Mouse (Mus musculus) midbrain, embryonic 13.5 days (tissue): Measurements from ENCODE around the gene Ercc8. TPM values are rescaled to one million over a fixed set of nuclear protein-coding genes. Genes with fewer than 3 reads are reported as not detected.

Experiments used
- ATAC-seq: fragments of 200-750 bp; cut with Nextera tagmentation; 2 replicates; pipeline ENCODE4 v1.8.0; 2017; ENCODE audit warnings: mild to moderate bottlenecking, moderate TSS enrichment, moderate library complexity
- H3K27ac ChIP-seq: fragments of 300-500 bp; sonication (generic); 2 replicates; pipeline ENCODE4 v1.5.1; 2015; ENCODE audit warnings: inconsistent platforms, mild to moderate bottlenecking, moderate library complexity
- H3K27me3 ChIP-seq: fragments of 300-500 bp; sonication (generic); 2 replicates; pipeline ENCODE4 v1.6.1; 2015; ENCODE audit warnings: mild to moderate bottlenecking, inconsistent platforms
- H3K36me3 ChIP-seq: fragments of 300-500 bp; sonication (generic); 2 replicates; pipeline ENCODE4 v1.6.1; 2015; ENCODE audit warnings: mild to moderate bottlenecking, inconsistent platforms
- H3K4me1 ChIP-seq: fragments of 300-500 bp; sonication (generic); replicated peaks from 2 replicates; pipeline ENCODE4 v1.6.1; 2015; ENCODE audit warnings: inconsistent platforms
- H3K4me2 ChIP-seq: fragments of 300-500 bp; sonication (generic); replicated peaks from 2 replicates; pipeline ENCODE4 v1.6.1; 2015; ENCODE audit warnings: moderate library complexity, mild to moderate bottlenecking, inconsistent platforms
- H3K4me3 ChIP-seq: fragments of 300-500 bp; sonication (generic); replicated peaks from 2 replicates; pipeline ENCODE4 v1.5.1; 2015; ENCODE audit warnings: mild to moderate bottlenecking, inconsistent platforms
- H3K9ac ChIP-seq: fragments of 300-500 bp; sonication (generic); replicated peaks from 2 replicates; pipeline ENCODE4 v1.6.1; 2015; ENCODE audit warnings: mild to moderate bottlenecking, inconsistent platforms
- H3K9me3 ChIP-seq: fragments of 300-500 bp; sonication (generic); 2 replicates; pipeline ENCODE4 v1.6.1; 2016; ENCODE audit warnings: mild to moderate bottlenecking, inconsistent platforms
- WGBS: fragments of 180-500 bp; shearing (Covaris S2); methylation state at CpG from one replicate; pipeline ENCODE4 v1.1.7; 2015; 5-methylcytosine and 5-hydroxymethylcytosine counted together
- polyA plus RNA-seq: library from polyadenylated mRNA; unstranded; fragments of >200 nt; fragmentation: Nextera tagmentation; extraction: Ambion mirVana; gene quantifications from 2 replicates; pipeline ENCODE4 v1.2.1, GENCODE M21; 2015

The Ercc8 gene
- polyA plus RNA-seq, result 29.1 and 30.0 TPM in 2 replicates

DNA sequence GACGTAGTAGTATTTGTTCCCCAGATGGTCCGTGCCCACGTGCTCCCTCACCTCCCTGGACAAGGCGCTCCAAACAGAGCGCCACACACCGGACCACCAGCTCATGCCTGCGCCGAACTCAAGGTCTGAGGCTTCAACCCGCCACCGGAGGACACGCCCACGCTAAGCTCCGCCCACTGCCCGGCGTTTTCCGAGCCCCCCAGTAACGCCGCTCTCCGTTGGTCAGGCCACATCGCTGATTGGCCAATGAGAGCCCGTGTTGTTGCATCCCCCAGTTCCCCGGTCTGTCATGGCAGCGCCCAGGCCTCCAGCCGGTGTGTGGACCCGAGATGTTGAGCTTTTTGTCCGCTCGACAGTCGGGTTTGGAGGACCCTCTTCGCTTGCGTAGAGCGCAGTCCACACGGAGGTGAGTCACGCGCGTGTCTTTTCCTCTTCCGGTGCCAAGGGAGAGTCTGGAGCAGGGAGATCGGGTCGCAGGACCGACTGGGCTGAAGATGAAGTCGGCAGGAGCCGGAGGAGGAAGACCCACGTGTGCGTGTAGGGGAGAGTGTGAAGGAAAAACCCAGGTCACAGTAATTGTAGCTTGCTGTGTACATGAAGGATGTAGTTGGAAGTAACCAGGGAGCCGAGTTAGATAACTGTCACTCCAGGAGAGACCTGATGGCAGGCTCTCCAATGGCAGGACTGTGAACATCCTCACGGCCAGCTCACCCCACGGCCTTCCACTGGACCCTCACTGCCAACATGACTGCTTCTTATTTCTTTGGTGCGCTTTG, at the start of gene Ercc8, which contains the start of gene Ndufaf2:
Gene Ercc8, plus strand, starts transcription at position 267 of the 776 bp plus-strand sequence.
Gene Ndufaf2, minus strand, starts transcription at position 159 of the 776 bp plus-strand sequence.
- 1% methylated on average over 47 of the region's 47 CpGs for WGBS
- peaks cover 15% of the 10 kb centered on the region for H3K4me1 ChIP-seq
- H3K4me2 ChIP-seq, result peak within 1 kb of the TSS; percentile 84

DNA sequence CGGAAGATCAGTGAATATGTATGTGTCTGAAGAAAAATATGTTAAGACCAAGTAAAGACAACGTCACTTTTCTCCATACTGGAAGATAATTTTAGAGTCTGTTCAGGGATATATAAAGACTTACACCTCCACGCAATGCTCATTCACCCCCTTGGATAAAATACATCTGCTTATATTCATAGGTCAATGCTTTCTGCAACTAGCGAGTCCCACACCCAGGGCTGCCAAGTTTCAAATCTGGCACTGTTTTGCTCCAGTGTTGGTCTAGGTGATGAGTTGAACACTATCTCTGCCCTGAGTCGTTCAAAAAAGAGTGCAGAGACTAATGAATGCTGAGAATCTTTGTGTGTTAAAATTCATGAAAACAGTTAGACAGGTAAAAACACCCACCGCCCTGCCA, 47.6 kb upstream of the Ercc8 start:
- H3K9ac ChIP-seq, result no peak overlapping the region
- no peaks in the 10 kb centered on the region for H3K27me3 ChIP-seq
- 94% methylated on average over 6 of the region's 6 CpGs for WGBS
- no peak for ATAC-seq
- no peaks in the 10 kb centered on the region for H3K9me3 ChIP-seq
- H3K4me3 ChIP-seq, result no peak overlapping the region
- no peak overlapping the region for H3K27ac ChIP-seq
- H3K4me2 ChIP-seq, result no peak overlapping the region
- no peaks in the 10 kb centered on the region for H3K4me1 ChIP-seq
- H3K36me3 ChIP-seq, result no peaks in the 10 kb centered on the region

More for the DNA sequence above, at the start of gene Ercc8, which contains the start of gene Ndufaf2:
- Histone ChIP-seq H3K9me3 (no peaks in the 10 kb centered on the region), H3K27me3 (no peaks in the 10 kb centered on the region), H3K4me3 (peak within 1 kb of the TSS; percentile 91), H3K9ac (peak within 1 kb of the TSS; percentile 77), H3K27ac (peak within 1 kb of the TSS; percentile 51), H3K36me3 (peaks cover 13% of the 10 kb centered on the region; the same call in 1 of the 2 replicates)
- peak; percentile 98 for ATAC-seq

DNA sequence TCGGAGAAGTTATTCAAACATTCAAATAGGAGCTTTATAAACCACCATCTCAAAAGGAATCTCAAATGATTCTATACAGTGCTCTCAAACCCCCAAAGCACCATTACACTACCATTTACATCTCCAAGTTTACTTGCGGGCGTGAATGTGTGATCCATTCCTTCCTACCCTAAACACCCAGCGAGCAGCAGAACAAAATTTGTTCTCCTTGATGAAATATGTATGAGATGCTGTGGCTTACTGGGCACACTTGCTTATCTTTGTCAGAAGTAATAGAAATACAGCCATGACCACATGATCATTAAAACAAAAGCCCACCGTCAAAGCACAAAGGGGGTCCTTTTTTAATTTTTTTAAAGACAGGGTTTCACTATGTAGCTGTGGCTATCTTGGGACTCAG, 45.0 kb upstream of the Ercc8 start:
- H3K36me3 ChIP-seq, result no peaks in the 10 kb centered on the region
- no peak overlapping the region for H3K4me2 ChIP-seq
- no peaks in the 10 kb centered on the region for H3K4me1 ChIP-seq
- 78% methylated on average over 5 of the region's 5 CpGs for WGBS
- H3K4me3 ChIP-seq, result no peak overlapping the region
- H3K9ac ChIP-seq, result no peak overlapping the region
- no peaks in the 10 kb centered on the region for H3K27me3 ChIP-seq
- ATAC-seq, result no peak
- H3K9me3 ChIP-seq, result no peaks in the 10 kb centered on the region
- H3K27ac ChIP-seq, result no peak overlapping the region

DNA sequence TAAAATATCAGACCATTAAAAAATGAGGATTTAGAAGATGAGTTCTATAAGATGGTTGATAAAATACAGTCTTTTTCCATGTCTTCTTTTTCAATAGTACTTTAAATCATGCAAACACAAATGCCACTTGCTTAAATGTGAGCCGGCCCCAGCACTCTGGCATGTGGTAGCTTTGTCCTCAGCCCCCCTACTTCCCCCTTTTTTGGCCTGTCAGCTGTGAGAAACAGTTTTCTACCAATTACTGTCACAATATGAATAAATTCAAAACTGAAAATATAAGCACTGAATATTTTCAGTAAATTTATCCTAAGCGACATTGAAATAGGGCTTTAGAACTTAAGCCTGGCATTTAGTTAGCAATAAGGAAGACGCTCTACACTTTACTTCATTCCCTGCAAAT, 44.3 kb upstream of the Ercc8 start:
- H3K9me3 ChIP-seq, result no peaks in the 10 kb centered on the region
- H3K4me1 ChIP-seq, result no peaks in the 10 kb centered on the region
- no peaks in the 10 kb centered on the region for H3K27me3 ChIP-seq
- no peaks in the 10 kb centered on the region for H3K36me3 ChIP-seq
- no peak for ATAC-seq
- no peak overlapping the region for H3K4me3 ChIP-seq
- 77% methylated on average over 3 of the region's 3 CpGs for WGBS
- H3K27ac ChIP-seq, result no peak overlapping the region
- H3K9ac ChIP-seq, result no peak overlapping the region
- H3K4me2 ChIP-seq, result no peak overlapping the region

DNA sequence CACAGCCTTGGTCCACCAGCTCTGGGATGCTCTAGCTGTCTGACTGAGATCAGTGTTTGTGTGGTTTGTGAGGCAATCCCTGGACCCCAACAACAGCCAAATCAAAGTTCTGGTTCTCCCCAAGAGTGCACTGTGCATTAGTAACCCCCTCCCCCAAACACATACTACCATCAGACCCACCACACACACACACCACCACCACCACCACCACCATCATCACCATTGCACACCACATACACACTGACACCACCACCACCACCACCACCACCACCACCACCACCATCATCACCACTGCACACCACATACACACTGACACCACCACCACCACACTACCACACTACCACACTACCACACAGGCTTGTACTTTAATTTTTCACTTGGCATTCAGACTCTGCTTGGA, 40.9 kb upstream of the Ercc8 start:
- no peaks in the 10 kb centered on the region for H3K9me3 ChIP-seq
- H3K27me3 ChIP-seq, result no peaks in the 10 kb centered on the region
- no peak overlapping the region for H3K27ac ChIP-seq
- no peak overlapping the region for H3K9ac ChIP-seq
- H3K4me3 ChIP-seq, result no peak overlapping the region
- no peaks in the 10 kb centered on the region for H3K36me3 ChIP-seq
- H3K4me2 ChIP-seq, result no peak overlapping the region
- no peak for ATAC-seq
- H3K4me1 ChIP-seq, result peaks cover 13% of the 10 kb centered on the region

DNA sequence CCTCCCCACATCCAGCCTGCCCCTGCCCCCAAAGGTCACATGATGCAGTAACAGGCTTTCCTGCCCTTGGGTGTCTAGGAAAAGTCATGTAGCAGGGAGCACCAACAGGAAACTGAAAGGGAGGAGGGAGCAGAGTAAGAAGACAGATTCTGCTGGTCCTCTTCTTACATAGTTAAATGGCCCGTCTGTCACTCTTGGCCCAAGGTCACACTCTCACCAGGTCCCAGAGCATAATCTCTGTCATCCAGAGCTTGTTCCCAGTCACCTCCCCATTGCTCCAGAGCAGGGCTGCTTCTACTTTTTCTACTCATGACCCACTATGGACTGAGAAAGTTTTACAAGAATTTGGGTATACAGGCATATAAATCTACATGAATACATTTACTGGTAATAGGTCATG, 40.3 kb upstream of the Ercc8 start:
- H3K4me2 ChIP-seq, result no peak overlapping the region
- H3K9me3 ChIP-seq, result no peaks in the 10 kb centered on the region
- H3K27me3 ChIP-seq, result no peaks in the 10 kb centered on the region
- H3K4me1 ChIP-seq, result peaks cover 18% of the 10 kb centered on the region
- no peak for ATAC-seq
- no peak overlapping the region for H3K4me3 ChIP-seq
- no peak overlapping the region for H3K27ac ChIP-seq
- WGBS, result 65% methylated on average over 1 of the region's 1 CpGs
- no peaks in the 10 kb centered on the region for H3K36me3 ChIP-seq
- H3K9ac ChIP-seq, result no peak overlapping the region

DNA sequence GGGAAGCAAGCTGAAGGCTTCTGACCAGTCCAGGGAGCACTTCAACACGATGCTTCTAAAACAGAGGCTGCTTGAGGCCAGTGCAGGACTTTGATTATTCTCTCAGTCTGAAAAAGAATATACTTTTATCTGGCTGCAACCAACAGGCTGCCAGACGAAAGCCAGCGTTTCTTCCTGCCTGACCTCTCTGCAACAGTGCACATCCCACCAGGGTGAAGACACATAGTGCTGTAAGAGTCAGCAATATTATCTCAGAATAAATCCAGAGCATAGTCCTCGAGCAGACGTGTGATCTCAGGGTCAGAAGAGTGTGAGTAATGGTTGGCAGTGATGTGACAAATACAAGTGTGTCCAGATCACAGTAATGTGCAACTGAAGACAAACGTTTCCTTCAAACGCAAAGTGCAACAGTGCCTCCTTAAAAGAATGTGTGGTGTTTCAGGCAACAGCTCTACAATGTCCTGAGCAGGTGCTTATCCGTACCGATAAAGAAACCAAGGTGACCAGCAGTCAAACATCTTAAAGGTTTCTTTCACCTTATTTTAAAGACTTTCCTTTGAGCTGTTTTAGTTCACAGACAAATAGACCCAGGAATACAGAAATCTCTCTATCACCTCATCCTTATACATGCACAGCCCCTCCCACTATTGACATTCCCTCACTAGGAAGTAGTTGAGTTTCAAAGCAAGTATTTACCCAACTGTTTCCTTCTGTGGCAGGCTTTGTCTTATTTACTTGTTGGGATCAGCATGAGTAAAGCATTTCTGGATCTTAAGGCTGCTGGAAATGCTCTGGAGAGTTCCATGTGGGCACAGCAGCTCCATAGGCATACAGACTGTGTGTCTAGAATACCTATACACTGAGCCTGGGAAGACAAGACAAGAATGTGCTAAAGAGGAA, 38.9 kb upstream of the Ercc8 start:
- H3K4me2 ChIP-seq, result no peak overlapping the region
- H3K9ac ChIP-seq, result no peak overlapping the region
- H3K27me3 ChIP-seq, result no peaks in the 10 kb centered on the region
- H3K27ac ChIP-seq, result no peak overlapping the region
- H3K4me3 ChIP-seq, result no peak overlapping the region
- H3K36me3 ChIP-seq, result no peaks in the 10 kb centered on the region
- no peaks in the 10 kb centered on the region for H3K9me3 ChIP-seq
- peaks cover 26% of the 10 kb centered on the region for H3K4me1 ChIP-seq
- 84% methylated on average over 9 of the region's 9 CpGs for WGBS
- ATAC-seq, result no peak

DNA sequence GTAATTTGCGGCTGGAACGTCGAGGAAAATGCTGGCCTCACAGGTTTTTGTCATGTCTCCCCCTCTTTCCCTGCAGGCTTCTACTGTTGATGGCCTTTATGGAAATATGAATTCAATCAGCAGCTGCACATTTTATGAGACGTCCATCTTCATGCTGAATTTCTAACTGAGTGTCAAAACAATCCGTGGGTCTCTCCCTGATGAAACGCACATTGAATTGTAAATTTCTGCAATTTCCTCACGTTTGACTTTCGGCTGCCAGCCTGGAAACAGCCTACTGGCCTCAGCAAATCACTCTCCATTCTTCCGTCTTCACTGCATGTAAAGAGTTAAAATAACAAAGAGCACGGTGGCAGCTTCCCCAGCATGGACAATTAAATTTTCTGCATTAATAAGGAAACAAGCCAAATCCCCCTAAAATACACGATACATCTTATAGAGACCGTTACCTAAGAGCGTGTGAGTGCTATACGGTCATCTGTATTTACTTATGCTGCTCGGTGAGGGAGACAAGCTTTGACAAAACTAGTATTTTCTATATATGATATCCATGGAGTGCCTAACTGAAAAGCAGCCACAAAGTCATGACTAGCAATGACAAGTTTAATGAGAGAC, 35.3 kb upstream of the Ercc8 start:
- peaks cover 26% of the 10 kb centered on the region for H3K4me1 ChIP-seq
- 12% methylated on average over 15 of the region's 15 CpGs for WGBS
- H3K36me3 ChIP-seq, result no peaks in the 10 kb centered on the region
- H3K9ac ChIP-seq, result 0 out of 2 replicates have a peak overlapping the region, but pooled peaks have one; percentile 5
- H3K4me2 ChIP-seq, result peak overlapping the region; percentile 44
- H3K9me3 ChIP-seq, result no peaks in the 10 kb centered on the region
- H3K4me3 ChIP-seq, result peak overlapping the region; percentile 20
- ATAC-seq, result peak; percentile 51
- no peaks in the 10 kb centered on the region for H3K27me3 ChIP-seq
- H3K27ac ChIP-seq, result peak overlapping the region; percentile 76

DNA sequence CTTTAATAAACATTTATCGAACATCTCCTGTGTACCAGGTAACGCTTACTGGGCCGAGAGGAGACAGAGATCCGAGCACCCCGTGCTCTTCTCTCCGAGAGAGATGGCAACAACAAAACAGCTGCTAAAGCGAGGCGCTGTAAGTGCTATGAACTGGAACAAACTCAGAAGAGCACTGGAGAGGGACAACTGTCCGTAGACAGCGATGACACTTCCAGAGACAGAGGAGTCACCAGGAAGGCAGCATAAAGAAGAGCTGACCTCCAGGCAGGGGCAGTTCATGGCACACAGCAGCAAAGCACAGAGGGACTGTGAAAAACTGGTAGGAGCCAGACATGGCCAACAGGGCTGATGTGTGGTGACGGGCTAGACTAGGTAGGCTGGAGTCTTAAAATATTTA, 34.4 kb upstream of the Ercc8 start:
- WGBS, result 60% methylated on average over 11 of the region's 11 CpGs
- Histone ChIP-seq H3K36me3 (no peaks in the 10 kb centered on the region), H3K27me3 (no peaks in the 10 kb centered on the region), H3K9me3 (no peaks in the 10 kb centered on the region), H3K9ac (0 out of 2 replicates have a peak overlapping the region, but pooled peaks have one; percentile 29), H3K4me1 (peaks cover 26% of the 10 kb centered on the region), H3K4me2 (no peak overlapping the region), H3K27ac (peak overlapping the region; percentile 41; the same call in 1 of the 2 replicates), H3K4me3 (no peak overlapping the region)
- no peak for ATAC-seq

DNA sequence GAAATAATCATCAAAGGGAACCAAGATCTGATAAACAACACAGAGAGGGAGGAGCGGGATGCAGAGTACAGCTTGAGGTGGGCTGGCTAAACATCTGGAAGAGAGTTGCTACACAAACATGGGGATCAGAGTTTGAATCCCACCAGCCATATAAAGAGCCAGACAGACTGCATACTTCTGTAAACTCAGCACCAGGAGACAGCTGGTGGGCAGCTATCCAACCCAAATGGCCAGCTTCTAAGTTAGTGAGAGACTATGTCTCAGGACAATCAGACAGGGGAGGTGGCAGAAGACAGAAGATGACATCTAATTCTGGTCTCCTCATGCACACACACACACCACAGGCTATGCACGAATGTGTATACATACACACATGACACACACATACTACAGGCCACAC, 32.3 kb upstream of the Ercc8 start:
- H3K9ac ChIP-seq, result no peak overlapping the region
- no peak overlapping the region for H3K4me3 ChIP-seq
- 90% methylated on average over 2 of the region's 2 CpGs for WGBS
- H3K4me2 ChIP-seq, result no peak overlapping the region
- no peak overlapping the region for H3K27ac ChIP-seq
- ATAC-seq, result no peak
- no peaks in the 10 kb centered on the region for H3K36me3 ChIP-seq
- H3K4me1 ChIP-seq, result peaks cover 19% of the 10 kb centered on the region
- H3K27me3 ChIP-seq, result no peaks in the 10 kb centered on the region
- H3K9me3 ChIP-seq, result no peaks in the 10 kb centered on the region

DNA sequence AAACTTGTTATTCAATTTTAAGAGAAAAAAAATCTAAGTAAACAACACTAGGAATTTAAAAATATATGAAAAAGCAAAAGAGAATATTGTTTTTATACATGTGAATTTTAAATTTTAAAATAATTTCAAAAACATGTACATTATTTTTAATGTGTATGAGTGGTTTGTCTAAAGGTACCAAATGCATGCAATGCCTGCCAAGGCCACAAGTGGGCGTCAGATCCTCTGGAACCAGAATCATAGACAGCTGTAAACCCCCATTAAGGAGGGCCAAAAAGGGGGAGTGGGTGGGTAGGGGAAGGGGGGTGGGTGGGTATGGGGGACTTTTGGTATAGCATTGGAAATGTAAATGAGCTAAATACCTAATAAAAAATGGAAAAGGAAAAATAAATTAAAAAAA, 31.4 kb upstream of the Ercc8 start:
- Histone ChIP-seq H3K4me2 (no peak overlapping the region), H3K4me1 (peaks cover 17% of the 10 kb centered on the region), H3K4me3 (no peak overlapping the region), H3K9ac (no peak overlapping the region), H3K9me3 (no peaks in the 10 kb centered on the region), H3K36me3 (no peaks in the 10 kb centered on the region), H3K27me3 (no peaks in the 10 kb centered on the region), H3K27ac (no peak overlapping the region)
- 4% methylated on average over 1 of the region's 1 CpGs for WGBS
- no peak for ATAC-seq

DNA sequence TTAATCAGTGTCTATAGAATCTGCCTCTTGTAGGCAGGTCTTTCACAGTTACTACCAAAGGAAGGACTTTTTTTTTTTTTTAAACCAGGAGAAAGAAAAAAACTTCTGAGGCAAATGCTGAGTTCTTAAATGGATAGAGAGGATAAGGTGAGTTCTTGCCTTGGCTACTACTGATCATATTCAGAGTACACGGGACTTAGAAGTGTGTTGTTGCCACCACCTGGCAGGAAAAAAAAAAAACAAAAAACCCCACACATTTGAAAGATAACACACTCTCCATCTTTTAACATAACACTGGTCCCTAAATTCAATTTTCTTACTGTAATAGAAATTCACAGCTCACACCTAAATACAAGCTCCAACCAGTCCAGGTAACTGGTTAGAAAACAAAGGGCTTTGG, 30.6 kb upstream of the Ercc8 start:
- no peaks in the 10 kb centered on the region for H3K27me3 ChIP-seq
- no peak overlapping the region for H3K27ac ChIP-seq
- peaks cover 11% of the 10 kb centered on the region for H3K4me1 ChIP-seq
- no peaks in the 10 kb centered on the region for H3K9me3 ChIP-seq
- H3K9ac ChIP-seq, result no peak overlapping the region
- H3K4me2 ChIP-seq, result no peak overlapping the region
- ATAC-seq, result no peak
- H3K4me3 ChIP-seq, result no peak overlapping the region
- no peaks in the 10 kb centered on the region for H3K36me3 ChIP-seq
- 60% methylated on average over 1 of the region's 1 CpGs for WGBS
